Comparison of ENCODE assay signal across 15 mouse cellular contexts in the genomic region with DNA sequence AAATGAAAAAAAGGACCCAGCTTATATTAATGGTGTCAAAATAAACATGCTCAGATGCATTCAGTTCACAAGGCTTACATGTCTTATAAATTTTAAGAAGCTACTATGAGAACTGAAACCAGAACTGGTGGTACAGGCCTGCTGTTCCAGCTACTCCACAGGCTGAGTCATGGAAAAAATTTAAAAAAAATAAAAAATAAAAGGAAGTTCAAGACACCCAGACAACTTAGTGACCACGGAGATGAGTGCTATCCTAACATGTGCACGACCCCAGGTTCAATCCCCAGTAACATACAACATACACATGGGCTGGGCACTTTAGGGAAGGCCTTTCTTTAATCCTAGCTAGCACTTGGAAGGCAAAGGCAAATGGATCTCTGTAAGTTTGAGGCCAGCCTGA. TPM values are rescaled to one million over a fixed set of nuclear protein-coding genes. Genes with fewer than 3 reads are reported as not detected.
DNase-seq lines count a peak whose midpoint lies in the region; ATAC-seq and TF ChIP-seq lines count a peak whose summit lies in the region.
"Had no signal": no experiment of that assay in that cellular context is flagged by ENCODE, and none has a peak within 500 bp of the region (broad histone marks: within the 10 kb centered on the region; RNA-seq: fewer than 3 reads in every experiment).

No protein-coding gene starts in this region.

- H3K9me3 ChIP-seq in liver, postnatal 0 days (ENCODE audit: low read length) = no peaks in the 10 kb centered on the region
- no peaks in the 10 kb centered on the region for H3K9me3 ChIP-seq in liver, embryonic 11.5 days (ENCODE audit: control insufficient read depth, low read length)
- H3K9me3 ChIP-seq in embryonic facial prominence, embryonic 14.5 days (ENCODE audit: control insufficient read depth, low read length) = no peaks in the 10 kb centered on the region
- no peaks in the 10 kb centered on the region for H3K9me3 ChIP-seq in forebrain, embryonic 10.5 days
- H3K9me3 ChIP-seq: heart, embryonic 12.5 days had no signal

- H3K4me1 ChIP-seq in heart, adult 2 months (ENCODE audit: control insufficient read depth, insufficient read depth, low read length) = peaks cover 4% of the 10 kb centered on the region
- peaks cover 18% of the 10 kb centered on the region for H3K4me1 ChIP-seq in liver, postnatal 0 days (ENCODE audit: insufficient read depth)
- H3K4me1 ChIP-seq in liver, embryonic 11.5 days (replicated peaks; ENCODE audit: control insufficient read depth, insufficient read depth, low read length) = peaks cover 7% of the 10 kb centered on the region
- peaks cover 19% of the 10 kb centered on the region for H3K4me1 ChIP-seq in embryonic facial prominence, embryonic 14.5 days (ENCODE audit: control insufficient read depth, insufficient read depth, low read length)
- H3K4me1 ChIP-seq in small intestine, adult 2 months (ENCODE audit: control insufficient read depth, insufficient read depth, insufficient read length, low read length) = peaks cover 6% of the 10 kb centered on the region
- H3K4me1 ChIP-seq in forebrain, embryonic 10.5 days = peaks cover 41% of the 10 kb centered on the region

- peak overlapping the region; percentile 96; the same call in 1 of the 2 replicates for H3K27ac ChIP-seq in heart, adult 2 months
- H3K27ac ChIP-seq in liver, postnatal 0 days (ENCODE audit: low read depth) = peak overlapping the region; percentile 80
- H3K27ac ChIP-seq in liver, embryonic 11.5 days (ENCODE audit: low read depth, low read length) = no peak overlapping the region
- no peak overlapping the region for H3K27ac ChIP-seq in embryonic facial prominence, embryonic 14.5 days (replicated peaks; ENCODE audit: low read depth, low read length)
- H3K27ac ChIP-seq in small intestine, adult 2 months (ENCODE audit: insufficient read depth, low read depth, low read length) = 0 out of 2 replicates have a peak overlapping the region, but pooled peaks have one; percentile 71
- H3K27ac ChIP-seq in forebrain, embryonic 10.5 days = no peak overlapping the region

- H3K4me2 ChIP-seq in liver, postnatal 0 days (ENCODE audit: low read depth, low read length) = no peak overlapping the region
- H3K4me2 ChIP-seq in liver, embryonic 11.5 days = no peak overlapping the region
- 0 out of 2 replicates have a peak overlapping the region, but pooled peaks have one; percentile 99 for H3K4me2 ChIP-seq in embryonic facial prominence, embryonic 14.5 days (ENCODE audit: low read depth, low read length)

- H3K79me2 ChIP-seq in heart, adult 2 months (replicated peaks; ENCODE audit: control insufficient read depth, insufficient read depth, low read length) = no peaks in the 10 kb centered on the region

- no peaks in the 10 kb centered on the region for H3K27me3 ChIP-seq in heart, adult 2 months (ENCODE audit: control insufficient read depth, insufficient read depth, low read length)
- H3K27me3 ChIP-seq in liver, postnatal 0 days (ENCODE audit: insufficient read depth, low read length) = no peaks in the 10 kb centered on the region
- no peaks in the 10 kb centered on the region for H3K27me3 ChIP-seq in liver, embryonic 11.5 days (replicated peaks; ENCODE audit: control insufficient read depth, insufficient read depth, low read length)
- H3K27me3 ChIP-seq in embryonic facial prominence, embryonic 14.5 days (replicated peaks; ENCODE audit: control insufficient read depth, insufficient read depth, low read length) = no peaks in the 10 kb centered on the region
- no peaks in the 10 kb centered on the region for H3K27me3 ChIP-seq in small intestine, adult 2 months (ENCODE audit: control insufficient read depth, insufficient read depth, low read length)
- H3K27me3 ChIP-seq in forebrain, embryonic 10.5 days (ENCODE audit: poor library complexity, severe bottlenecking) = peaks cover 11% of the 10 kb centered on the region
- H3K27me3 ChIP-seq: heart, embryonic 12.5 days had no signal

- no peak for TF ChIP-seq CTCF in heart, adult 2 months (IDR thresholded peaks at IDR 0.05)
- TF ChIP-seq CTCF in liver, postnatal 0 days (IDR thresholded peaks at IDR 0.05; ENCODE audit: low read depth) = no peak
- TF ChIP-seq CTCF in small intestine, adult 2 months (IDR thresholded peaks at IDR 0.05; ENCODE audit: extremely low read depth, insufficient read length, insufficient replicate concordance, low read depth, low read length) = no peak

- H3K9ac ChIP-seq in heart, adult 2 months (ENCODE audit: low read depth, low read length) = no peak overlapping the region
- H3K9ac ChIP-seq in liver, postnatal 0 days (replicated peaks) = no peak overlapping the region
- H3K9ac ChIP-seq in liver, embryonic 11.5 days (ENCODE audit: low read depth, low read length) = no peak overlapping the region
- no peak overlapping the region for H3K9ac ChIP-seq in embryonic facial prominence, embryonic 14.5 days (ENCODE audit: low read depth, low read length)

- TF ChIP-seq EP300 in heart, adult 2 months (IDR thresholded peaks at IDR 0.05; ENCODE audit: insufficient read depth, low read depth, low read length) = no peak
- TF ChIP-seq EP300 in liver, postnatal 0 days (IDR thresholded peaks at IDR 0.05; ENCODE audit: low read depth) = no peak

- no peak for ATAC-seq in liver, postnatal 0 days
- ATAC-seq in liver, embryonic 11.5 days (replicated peaks; ENCODE audit: low FRiP score) = no peak
- ATAC-seq in embryonic facial prominence, embryonic 14.5 days (ENCODE audit: low read depth) = no peak

- no peak for DNase-seq in heart, adult 2 months
- no peak for DNase-seq in heart, postnatal 36 days
- DNase-seq in liver, postnatal 0 days = no peak
- no peak for DNase-seq in liver, embryonic 11.5 days (ENCODE audit: low spot score)
- no peak for DNase-seq in embryonic facial prominence, embryonic 14.5 days (ENCODE audit: low spot score)
- no peak for DNase-seq in forebrain, embryonic 10.5 days (ENCODE audit: extremely low spot score, low spot score)
- no peak for DNase-seq in embryo, embryonic 10 days (ENCODE audit: low spot score)
- DNase-seq: adrenal gland, adult 8-10 months; cerebellum, adult 18-20 months; gastrocnemius, postnatal 25 days; kidney, adult 11 months; kidney, postnatal 36 days had no signal

- no peak overlapping the region for H3K4me3 ChIP-seq in heart, adult 2 months
- H3K4me3 ChIP-seq in liver, postnatal 0 days (ENCODE audit: low read depth, low read length) = no peak overlapping the region
- no peak overlapping the region for H3K4me3 ChIP-seq in liver, embryonic 11.5 days (ENCODE audit: low read depth, low read length)
- 0 out of 2 replicates have a peak overlapping the region, but pooled peaks have one; percentile 76 for H3K4me3 ChIP-seq in embryonic facial prominence, embryonic 14.5 days (ENCODE audit: low read depth, low read length)
- H3K4me3 ChIP-seq in small intestine, adult 2 months (ENCODE audit: low read depth, low read length) = no peak overlapping the region
- H3K4me3 ChIP-seq in forebrain, embryonic 10.5 days = no peak overlapping the region

- no peak for TF ChIP-seq POLR2A in heart, adult 2 months (IDR thresholded peaks at IDR 0.05; ENCODE audit: insufficient read depth, low read depth, low read length)
- no peak for TF ChIP-seq POLR2A in small intestine, adult 2 months (IDR thresholded peaks at IDR 0.05; ENCODE audit: low read depth, low read length)

- H3K36me3 ChIP-seq in heart, adult 2 months (ENCODE audit: control insufficient read depth, insufficient read depth, low read length) = peaks cover 7% of the 10 kb centered on the region
- peaks cover 6% of the 10 kb centered on the region; the same call in 1 of the 2 replicates for H3K36me3 ChIP-seq in liver, postnatal 0 days (replicated peaks; ENCODE audit: insufficient read depth, low read length)
- H3K36me3 ChIP-seq in liver, embryonic 11.5 days (ENCODE audit: control insufficient read depth, insufficient read depth, low read length) = 0 out of 2 replicates have a peak, but pooled peaks cover 2% of the 10 kb centered on the region
- peaks cover 4% of the 10 kb centered on the region for H3K36me3 ChIP-seq in embryonic facial prominence, embryonic 14.5 days (ENCODE audit: control insufficient read depth, insufficient read depth, low read length)
- H3K36me3 ChIP-seq in small intestine, adult 2 months (ENCODE audit: control insufficient read depth, insufficient read depth, low read length) = peaks cover 5% of the 10 kb centered on the region; the same call in 1 of the 2 replicates
- peaks cover 4% of the 10 kb centered on the region for H3K36me3 ChIP-seq in forebrain, embryonic 10.5 days (replicated peaks)

- WGBS in heart, adult 2 months = 54% methylated on average over 2 of the region's 2 CpGs
- WGBS in liver, postnatal 0 days (ENCODE audit: insufficient replicate concordance) = 60% methylated on average over 2 of the region's 2 CpGs
- WGBS in liver, embryonic 11.5 days = 78% methylated on average over 2 of the region's 2 CpGs
- 77% methylated on average over 2 of the region's 2 CpGs for WGBS in embryonic facial prominence, embryonic 14.5 days
- 60% methylated on average over 2 of the region's 2 CpGs for WGBS in small intestine, adult 2 months
- WGBS in forebrain, embryonic 10.5 days = 86% methylated on average over 2 of the region's 2 CpGs

- intact Hi-C loops in heart, adult 2 months (cut with DNase I) = loop anchor here (2.0 to 10.0 kb wide), 4 partner anchors 29 to 373 kb away; a partner anchor contains a TSS
- intact Hi-C loops in heart, postnatal 36 days (cut with DNase I) = loop anchor here (2.0 to 5.0 kb wide), 2 partner anchors 29 to 378 kb away; a partner anchor contains a TSS

RNA-seq across cellular contexts. Expression of a gene that starts 0.7 kb away (rescaled TPM):
- 10 to 100 TPM; 12.5 to 16.1 TPM for total RNA-seq in heart, adult 2 months (2021)
- polyA plus RNA-seq in heart, adult 2 months (2012; rRNA removed) = 8.7 and 13.5 TPM in 2 replicates
- total RNA-seq in heart, postnatal 36 days (2021) = 10 to 100 TPM; 14.5 to 17.0 TPM
- 1.0 and 1.8 TPM in 2 replicates for polyA plus RNA-seq in liver, postnatal 0 days (2015; fragmentation: Nextera tagmentation; extraction: Ambion mirVana)
- 4.9 and 5.6 TPM in 2 replicates for polyA plus RNA-seq in liver, embryonic 11.5 days (2014; fragmentation: Nextera tagmentation; extraction: Ambion mirVana)
- 7.9 and 10.1 TPM in 2 replicates for polyA plus RNA-seq in embryonic facial prominence, embryonic 14.5 days (2014; fragmentation: Nextera tagmentation; extraction: Ambion mirVana)
- polyA plus RNA-seq in small intestine, adult 2 months (2012; rRNA removed) = 2.3 and 4.8 TPM in 2 replicates
- 9.7 and 9.9 TPM in 2 replicates for polyA plus RNA-seq in forebrain, embryonic 10.5 days (2016; fragmentation: Nextera tagmentation; extraction: Ambion mirVana)
- polyA plus RNA-seq: erythroblast, embryonic 14.5 days had no signal

RNA-seq across cellular contexts. Expression of a gene that starts 29.2 kb away (rescaled TPM):
- total RNA-seq in heart, adult 2 months (2021) = 10 to 100 TPM; 35.7 to 43.6 TPM
- 2.7 and 4.8 TPM in 2 replicates for polyA plus RNA-seq in heart, adult 2 months (2012; rRNA removed)
- 10 to 100 TPM; 38.5 to 39.7 TPM for total RNA-seq in heart, postnatal 36 days (2021)
- 17.5 and 20.3 TPM in 2 replicates for polyA plus RNA-seq in liver, postnatal 0 days (2015; fragmentation: Nextera tagmentation; extraction: Ambion mirVana)
- 21.1 and 21.8 TPM in 2 replicates for polyA plus RNA-seq in liver, embryonic 11.5 days (2014; fragmentation: Nextera tagmentation; extraction: Ambion mirVana)
- 36.4 and 37.7 TPM in 2 replicates for polyA plus RNA-seq in embryonic facial prominence, embryonic 14.5 days (2014; fragmentation: Nextera tagmentation; extraction: Ambion mirVana)
- 1.2 and 2.3 TPM in 2 replicates for polyA plus RNA-seq in small intestine, adult 2 months (2012; rRNA removed)
- polyA plus RNA-seq in forebrain, embryonic 10.5 days (2016; fragmentation: Nextera tagmentation; extraction: Ambion mirVana) = 24.2 and 26.3 TPM in 2 replicates

RNA-seq across cellular contexts. Expression of a gene that starts 55.7 kb away (rescaled TPM):
- total RNA-seq in heart, adult 2 months (2021) = 10 to 100 TPM; 55.2 to 59.3 TPM
- polyA plus RNA-seq in heart, adult 2 months (2012; rRNA removed) = 20.0 and 46.9 TPM in 2 replicates
- 10 to 100 TPM; 53.0 to 61.3 TPM for total RNA-seq in heart, postnatal 36 days (2021)
- 16.1 and 17.2 TPM in 2 replicates for polyA plus RNA-seq in liver, postnatal 0 days (2015; fragmentation: Nextera tagmentation; extraction: Ambion mirVana)
- 60.5 and 65.3 TPM in 2 replicates for polyA plus RNA-seq in liver, embryonic 11.5 days (2014; fragmentation: Nextera tagmentation; extraction: Ambion mirVana)
- 77.7 and 88.3 TPM in 2 replicates for polyA plus RNA-seq in embryonic facial prominence, embryonic 14.5 days (2014; fragmentation: Nextera tagmentation; extraction: Ambion mirVana)
- polyA plus RNA-seq in small intestine, adult 2 months (2012; rRNA removed) = 2.4 and 4.1 TPM in 2 replicates
- 84.3 and 87.1 TPM in 2 replicates for polyA plus RNA-seq in forebrain, embryonic 10.5 days (2016; fragmentation: Nextera tagmentation; extraction: Ambion mirVana)

Comparison
In these comparisons a context has a peak if more than half of its experiments do, and no peak if none do; other contexts are left out.
1. H3K27ac ChIP-seq: peak in heart, adult 2 months (single experiment), liver, postnatal 0 days (single experiment) and small intestine, adult 2 months (single experiment); none in liver, embryonic 11.5 days (single experiment), embryonic facial prominence, embryonic 14.5 days (single experiment) and forebrain, embryonic 10.5 days (single experiment).